17 mouse cellular contexts compared by ENCODE assay signal in the genomic region with DNA sequence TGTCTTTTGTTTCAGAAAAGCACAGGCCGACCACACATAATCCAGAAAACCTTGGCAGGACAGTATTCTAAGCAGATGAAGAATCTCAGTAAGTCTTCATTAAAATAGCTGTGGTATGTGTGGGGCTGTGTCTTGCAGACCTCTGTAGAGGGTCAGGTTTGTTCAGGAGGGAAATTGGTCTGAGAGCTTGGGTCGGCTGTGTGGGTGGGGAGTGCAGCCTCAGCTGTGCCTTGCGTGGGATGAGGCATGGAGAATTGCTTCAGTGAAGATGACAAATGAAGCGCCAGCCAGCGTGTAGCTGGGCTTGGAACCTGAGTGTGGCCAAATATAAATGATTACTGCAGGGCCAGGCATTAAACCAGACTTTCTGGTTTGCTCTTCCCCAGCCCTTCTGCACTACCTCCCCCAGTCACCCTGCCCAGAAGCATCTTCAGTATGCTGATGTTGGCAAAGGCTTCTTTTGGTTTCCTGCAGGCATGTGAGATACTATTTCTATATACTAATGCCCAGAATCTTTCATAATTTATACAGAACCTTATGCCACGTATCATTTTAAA.
DNase-seq lines count a peak whose midpoint lies in the region; ATAC-seq and TF ChIP-seq lines count a peak whose summit lies in the region.
"Had no signal": no experiment of that assay in that cellular context is flagged by ENCODE, and none has a peak within 500 bp of the region (broad histone marks: within the 10 kb centered on the region; RNA-seq: fewer than 3 reads in every experiment).

No protein-coding gene starts in this region.

- WGBS in kidney, embryonic 15.5 days, result 38% methylated on average over 6 of the region's 6 CpGs
- WGBS in kidney, adult 2 months, result 37% methylated on average over 6 of the region's 6 CpGs

- intact Hi-C loops in left cerebral cortex, postnatal 36 days (cut with DNase I), result no loop called here

- no peak overlapping the region for H3K27ac ChIP-seq in kidney, embryonic 15.5 days
- H3K27ac ChIP-seq in kidney, adult 2 months (ENCODE audit: insufficient read depth, low read depth, low read length), result no peak overlapping the region
- H3K27ac ChIP-seq in embryonic fibroblast, embryonic 13.5 days (ENCODE audit: insufficient read depth, low read length), result 0 out of 2 replicates have a peak overlapping the region, but pooled peaks have one; percentile 14
- H3K27ac ChIP-seq: embryonic facial prominence, embryonic 13.5 days; layer of hippocampus, adult 2 months; macrophage had no signal

- ATAC-seq in kidney, embryonic 15.5 days (replicated peaks; ENCODE audit: low FRiP score), result peak; percentile 90
- ATAC-seq: CD4-positive, CD25-positive, alpha-beta regulatory T cell, adult 4 months; forebrain, postnatal 0 days had no signal

- no peaks in the 10 kb centered on the region for H3K9me3 ChIP-seq in kidney, embryonic 15.5 days (replicated peaks)
- H3K9me3 ChIP-seq: embryonic facial prominence, embryonic 13.5 days had no signal

- no peaks in the 10 kb centered on the region; the same call in 1 of the 2 replicates for H3K27me3 ChIP-seq in kidney, embryonic 15.5 days
- H3K27me3 ChIP-seq in kidney, adult 2 months (replicated peaks; ENCODE audit: control insufficient read depth, insufficient read depth, low read length), result no peaks in the 10 kb centered on the region; the same call in 1 of the 2 replicates
- H3K27me3 ChIP-seq: embryonic facial prominence, embryonic 13.5 days had no signal

- H3K9ac ChIP-seq in kidney, embryonic 15.5 days, result no peak overlapping the region
- H3K9ac ChIP-seq: embryonic facial prominence, embryonic 13.5 days; forebrain, postnatal 0 days had no signal

- H3K4me2 ChIP-seq in kidney, embryonic 15.5 days, result no peak overlapping the region
- H3K4me2 ChIP-seq: embryonic facial prominence, embryonic 13.5 days had no signal

- TF ChIP-seq POLR2A in kidney, adult 2 months (IDR thresholded peaks at IDR 0.05; ENCODE audit: low read depth, low read length), result no peak
- no peak for TF ChIP-seq POLR2A in embryonic fibroblast, embryonic 13.5 days (IDR thresholded peaks at IDR 0.05; ENCODE audit: low read depth, low read length)

- H3K4me1 ChIP-seq in kidney, embryonic 15.5 days, result 0 out of 2 replicates have a peak, but pooled peaks cover 11% of the 10 kb centered on the region
- no peaks in the 10 kb centered on the region for H3K4me1 ChIP-seq in kidney, adult 2 months (ENCODE audit: control insufficient read depth, insufficient read depth, low read length)
- H3K4me1 ChIP-seq in embryonic fibroblast, embryonic 13.5 days (ENCODE audit: control insufficient read depth, insufficient read depth, low read length), result no peaks in the 10 kb centered on the region
- H3K4me1 ChIP-seq: embryonic facial prominence, embryonic 13.5 days had no signal

- DNase-seq in kidney, adult 2 months, result no peak
- peak; percentile 12 for DNase-seq in 3T3-L1 (ENCODE audit: low read depth, low spot score)
- DNase-seq in lung, postnatal 10 days, result peak; percentile 40
- DNase-seq in adrenal gland, adult 18-20 months (ENCODE audit: low spot score in 2 of 2), result no peak
- no peak for DNase-seq in left cerebral cortex, postnatal 36 days (ENCODE audit: low spot score in 2 of 2)
- DNase-seq: adrenal gland, postnatal 14 days; cerebellum, adult 18-20 months; forebrain, postnatal 0 days; left cerebral cortex, postnatal 4 days; spleen, adult 18-20 months; thymus, adult 2 months had no signal

- H3K4me3 ChIP-seq in kidney, embryonic 15.5 days (replicated peaks), result no peak overlapping the region
- no peak overlapping the region for H3K4me3 ChIP-seq in kidney, adult 2 months (ENCODE audit: insufficient read depth, low read depth, low read length)
- no peak overlapping the region for H3K4me3 ChIP-seq in embryonic fibroblast, embryonic 13.5 days (ENCODE audit: insufficient read depth, low read length)
- H3K4me3 ChIP-seq: embryonic facial prominence, embryonic 13.5 days; layer of hippocampus, adult 2 months had no signal

- no peaks in the 10 kb centered on the region for H3K36me3 ChIP-seq in kidney, embryonic 15.5 days
- no peaks in the 10 kb centered on the region for H3K36me3 ChIP-seq in kidney, adult 2 months (ENCODE audit: control insufficient read depth, insufficient read depth, low read length)
- H3K36me3 ChIP-seq: embryonic facial prominence, embryonic 13.5 days had no signal

- TF ChIP-seq CTCF in kidney, adult 2 months (conservative IDR thresholded peaks at IDR 0.05; ENCODE audit: insufficient read depth, insufficient read length, low read depth, low read length), result no peak
- no peak for TF ChIP-seq CTCF in embryonic fibroblast, embryonic 13.5 days (IDR thresholded peaks at IDR 0.05; ENCODE audit: borderline replicate concordance, insufficient read depth, low read length)

Comparison
In these comparisons a context has a peak if more than half of its experiments do, and no peak if none do; other contexts are left out.
1. DNase-seq: peak in 3T3-L1 (single experiment) and lung, postnatal 10 days (single experiment); none in kidney, adult 2 months (single experiment), adrenal gland, adult 18-20 months (0 of 2) and left cerebral cortex, postnatal 36 days (0 of 2).